Mouse (Mus musculus) forebrain, embryonic 14.5 days (tissue): ENCODE measurements around the gene Fkrp. TPM values are rescaled to one million over a fixed set of nuclear protein-coding genes. Genes with fewer than 3 reads are reported as not detected.

Experiments
- polyA plus RNA-seq: library from polyadenylated mRNA; unstranded; fragments of >200 nt; fragmentation: Nextera tagmentation; extraction: Ambion mirVana; gene quantifications from 2 replicates; pipeline ENCODE4 v1.2.1, GENCODE M21; 2014

The Fkrp gene
- polyA plus RNA-seq, 1 experiment from 2014 or later, result 26.4 TPM

Other genes starting within 250 kb of the Fkrp start
- 29.6 and 36.1 TPM in 2 replicates for gene Arhgap35, start 201.7 kb downstream of the Fkrp start, polyA plus RNA-seq
- gene Ceacam15, start 141.0 kb downstream of the Fkrp start, polyA plus RNA-seq, result not detected in 2 replicates
- gene Ceacam9, start 94.8 kb downstream of the Fkrp start, polyA plus RNA-seq, result not detected in 2 replicates
- gene Ap2s1, start 78.3 kb downstream of the Fkrp start, polyA plus RNA-seq, result 453 and 484 TPM in 2 replicates
- 7.0 and 7.4 TPM in 2 replicates for gene Slc1a5, start 35.4 kb downstream of the Fkrp start, polyA plus RNA-seq
- gene Strn4, start 843 bp downstream of the Fkrp start, polyA plus RNA-seq, result 175 and 186 TPM in 2 replicates
- gene Prkd2, start 26.2 kb upstream of the Fkrp start, polyA plus RNA-seq, result 4.5 and 6.7 TPM in 2 replicates
- gene Dact3, start 58.6 kb upstream of the Fkrp start, polyA plus RNA-seq, result 3.5 and 4.4 TPM in 2 replicates
- 9.8 and 11.0 TPM in 2 replicates for gene Gng8, start 75.1 kb upstream of the Fkrp start, polyA plus RNA-seq
- gene Ptgir, start 89.8 kb upstream of the Fkrp start, polyA plus RNA-seq, result 0.12 and 0.22 TPM in 2 replicates
- gene Calm3, start 107.4 kb upstream of the Fkrp start, polyA plus RNA-seq, result 473 and 491 TPM in 2 replicates
- gene Pnmal2, start 128.0 kb upstream of the Fkrp start, polyA plus RNA-seq, result 48.1 and 63.2 TPM in 2 replicates
- gene Pnmal1, start 142.9 kb upstream of the Fkrp start, polyA plus RNA-seq, result 55.5 and 61.9 TPM in 2 replicates
- 3.8 and 3.9 TPM in 2 replicates for gene Gm42372, start 166.4 kb upstream of the Fkrp start, polyA plus RNA-seq
- gene Ccdc8, start 176.0 kb upstream of the Fkrp start, polyA plus RNA-seq, result 3.4 and 3.7 TPM in 2 replicates
- 112 and 115 TPM in 2 replicates for gene Ppp5c, start 211.2 kb upstream of the Fkrp start, polyA plus RNA-seq
- gene Hif3a, start 245.7 kb upstream of the Fkrp start, polyA plus RNA-seq, result 2.8 and 5.7 TPM in 2 replicates